Mouse (Mus musculus): ENCODE results near the gene Ppif. TPM values are rescaled to one million over a fixed set of nuclear protein-coding genes. Genes with fewer than 3 reads are reported as not detected.
A peak's percentile ranks its signal among the peaks of the same experiment; 100 is the strongest.

The Ppif gene
- total and polyA plus RNA-seq, 3 experiments, result 244 to 487 (median 288) TPM

- TF ChIP-seq POLR2A (IDR thresholded peaks at IDR 0.05; ENCODE audit: insufficient read depth, low read depth, low read length), result no peak
- no peak for TF ChIP-seq CTCF (IDR thresholded peaks at IDR 0.05)
- TF ChIP-seq EP300 (IDR thresholded peaks at IDR 0.05; ENCODE audit: insufficient read depth, low read depth, low read length), result no peak
- H3K36me3 ChIP-seq (ENCODE audit: control insufficient read depth, insufficient read depth, low read length), result no peaks in the 10 kb centered on the region
- peaks cover 1% of the 10 kb centered on the region; the same call in 1 of the 2 replicates for H3K4me1 ChIP-seq (ENCODE audit: control insufficient read depth, insufficient read depth, low read length)
- peak overlapping the region; percentile 82 for H3K27ac ChIP-seq
- 45% methylated on average over 7 of the region's 7 CpGs for WGBS
- H3K9ac ChIP-seq (ENCODE audit: low read depth, low read length), result no peak overlapping the region
- H3K79me2 ChIP-seq (replicated peaks; ENCODE audit: control insufficient read depth, insufficient read depth, low read length), result no peaks in the 10 kb centered on the region
- DNase-seq, result no peak
- intact Hi-C loops (cut with DNase I), result no loop called here
- no peak overlapping the region for H3K4me3 ChIP-seq
- no peaks in the 10 kb centered on the region for H3K27me3 ChIP-seq (ENCODE audit: control insufficient read depth, insufficient read depth, low read length)
Measured at GRCm38 (mm10) chr14:25686216-25686945, 7.6 kb upstream of the Ppif start.

DNA sequence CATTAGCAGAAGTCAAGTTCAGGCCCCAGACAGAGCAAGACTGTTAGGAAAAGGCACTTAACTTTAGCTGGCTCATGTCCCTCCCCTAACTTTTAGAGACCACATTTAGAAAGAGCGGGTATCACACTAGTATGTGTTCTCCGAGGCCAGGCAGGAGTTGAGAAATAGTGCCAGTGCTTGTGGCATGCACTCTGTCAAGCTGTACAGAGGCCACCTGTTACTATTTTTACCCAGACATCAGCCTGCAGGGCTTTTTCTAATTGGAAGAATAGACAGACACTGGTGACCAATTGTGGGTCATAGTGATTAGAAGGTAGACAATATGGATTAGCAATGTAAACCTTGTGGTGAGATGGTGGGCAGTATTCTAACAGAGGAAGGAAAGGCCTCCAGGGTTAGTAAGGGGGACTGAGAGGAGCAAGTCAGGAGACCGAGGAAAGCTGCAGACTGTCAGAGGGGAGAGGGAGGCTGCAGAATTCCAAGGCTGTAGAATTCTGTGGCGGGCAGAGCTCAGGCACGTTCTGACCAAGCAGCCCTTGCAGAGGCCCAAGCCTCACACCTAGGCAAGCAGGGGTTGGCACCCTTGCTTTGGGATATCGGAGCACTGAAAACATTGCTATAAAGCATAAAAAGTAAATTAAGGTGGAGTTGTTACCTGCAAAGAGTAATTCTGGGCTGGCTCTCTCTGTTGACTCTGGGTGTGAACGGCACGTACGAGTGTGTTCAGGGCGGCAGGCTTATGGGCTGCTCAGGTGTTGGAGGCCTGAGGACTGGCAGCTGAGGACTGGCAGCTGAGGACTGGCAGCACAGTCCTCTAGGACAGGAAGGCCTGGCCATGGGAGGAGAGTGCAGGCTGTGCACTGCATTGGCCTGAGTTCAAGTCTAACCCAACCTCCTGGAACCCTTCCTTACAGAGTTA, 6.7 kb upstream of the Ppif start:
- Histone ChIP-seq H3K9ac (ENCODE audit: low read depth, low read length) (no peak overlapping the region), H3K27me3 (ENCODE audit: control insufficient read depth, insufficient read depth, low read length) (no peaks in the 10 kb centered on the region), H3K79me2 (replicated peaks; ENCODE audit: control insufficient read depth, insufficient read depth, low read length) (no peaks in the 10 kb centered on the region), H3K27ac (peak overlapping the region; percentile 82), H3K4me1 (ENCODE audit: control insufficient read depth, insufficient read depth, low read length) (peaks cover 1% of the 10 kb centered on the region; the same call in 1 of the 2 replicates), H3K4me3 (no peak overlapping the region), H3K36me3 (ENCODE audit: control insufficient read depth, insufficient read depth, low read length) (no peaks in the 10 kb centered on the region)
- WGBS, result 58% methylated on average over 10 of the region's 10 CpGs
- intact Hi-C loops (cut with DNase I), result no loop called here
- DNase-seq, result peak in 1 of 2 experiments; percentile 60
- TF ChIP-seq CTCF (IDR thresholded peaks at IDR 0.05) (no peak), EP300 (IDR thresholded peaks at IDR 0.05; ENCODE audit: insufficient read depth, low read depth, low read length) (0 out of 2 replicates have a peak, but pooled peaks have one; percentile 23)

- 53% methylated on average over 6 of the region's 6 CpGs for WGBS
- Histone ChIP-seq H3K27me3 (ENCODE audit: control insufficient read depth, insufficient read depth, low read length) (no peaks in the 10 kb centered on the region), H3K4me3 (peak overlapping the region; percentile 64), H3K27ac (peak overlapping the region; percentile 80), H3K36me3 (ENCODE audit: control insufficient read depth, insufficient read depth, low read length) (no peaks in the 10 kb centered on the region), H3K79me2 (replicated peaks; ENCODE audit: control insufficient read depth, insufficient read depth, low read length) (no peaks in the 10 kb centered on the region), H3K9ac (ENCODE audit: low read depth, low read length) (peak overlapping the region; percentile 2; the same call in 1 of the 2 replicates), H3K4me1 (ENCODE audit: control insufficient read depth, insufficient read depth, low read length) (peaks cover 11% of the 10 kb centered on the region)
- intact Hi-C loops (cut with DNase I), result loop anchor here (5.0 kb wide), 1 partner anchor 106 kb away; no protein-coding TSS in a partner anchor
- DNase-seq, result no peak
- TF ChIP-seq EP300 (IDR thresholded peaks at IDR 0.05; ENCODE audit: insufficient read depth, low read depth, low read length), result no peak
- no peak for TF ChIP-seq POLR2A (IDR thresholded peaks at IDR 0.05; ENCODE audit: insufficient read depth, low read depth, low read length)
- no peak for TF ChIP-seq CTCF (IDR thresholded peaks at IDR 0.05)
Measured at GRCm38 (mm10) chr14:25693271-25693887, 575 bp upstream of the Ppif start.

- peak overlapping the region; percentile 64 for H3K4me3 ChIP-seq
- H3K27ac ChIP-seq, result peak overlapping the region; percentile 89
- no peaks in the 10 kb centered on the region for H3K27me3 ChIP-seq (ENCODE audit: control insufficient read depth, insufficient read depth, low read length)
- 4% methylated on average over 10 of the region's 10 CpGs for WGBS
- DNase-seq, result no peak
- intact Hi-C loops (cut with DNase I), result loop anchor here (2.0 to 5.0 kb wide), 2 partner anchors 34 to 107 kb away; no protein-coding TSS in a partner anchor
- no peaks in the 10 kb centered on the region for H3K79me2 ChIP-seq (replicated peaks; ENCODE audit: control insufficient read depth, insufficient read depth, low read length)
- no peaks in the 10 kb centered on the region for H3K36me3 ChIP-seq (ENCODE audit: control insufficient read depth, insufficient read depth, low read length)
- TF ChIP-seq EP300 (IDR thresholded peaks at IDR 0.05; ENCODE audit: insufficient read depth, low read depth, low read length) (no peak), POLR2A (IDR thresholded peaks at IDR 0.05; ENCODE audit: insufficient read depth, low read depth, low read length) (no peak), CTCF (IDR thresholded peaks at IDR 0.05) (no peak)
- H3K4me1 ChIP-seq (ENCODE audit: control insufficient read depth, insufficient read depth, low read length), result peaks cover 11% of the 10 kb centered on the region
- peak overlapping the region; percentile 85 for H3K9ac ChIP-seq (ENCODE audit: low read depth, low read length)
Measured at GRCm38 (mm10) chr14:25694569-25694897, 579 bp downstream of the Ppif start.

DNA sequence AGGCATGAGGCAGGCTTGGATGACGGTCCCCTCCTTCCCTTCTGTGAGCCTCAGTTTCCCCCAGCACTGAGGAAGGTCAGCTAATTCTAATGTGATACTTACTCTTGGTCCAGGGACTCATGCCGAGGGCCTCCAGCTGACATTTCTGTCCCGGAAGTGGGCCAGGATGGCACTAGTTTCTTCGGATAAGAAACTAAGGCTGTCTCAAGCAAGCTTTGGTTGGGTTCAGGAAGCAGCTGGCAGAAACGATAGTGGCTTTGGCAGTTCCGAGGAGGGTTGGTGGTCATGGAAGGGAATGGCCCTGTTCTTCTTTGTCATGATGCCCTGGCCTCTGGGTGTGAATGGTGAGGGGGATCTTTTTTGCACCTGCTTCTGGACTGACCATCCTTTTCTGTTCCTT, 1.1 kb downstream of the Ppif start:
- Histone ChIP-seq H3K79me2 (replicated peaks; ENCODE audit: control insufficient read depth, insufficient read depth, low read length) (no peaks in the 10 kb centered on the region), H3K4me3 (peak overlapping the region; percentile 64), H3K9ac (ENCODE audit: low read depth, low read length) (peak overlapping the region; percentile 85), H3K27ac (peak overlapping the region; percentile 89), H3K36me3 (ENCODE audit: control insufficient read depth, insufficient read depth, low read length) (no peaks in the 10 kb centered on the region), H3K4me1 (ENCODE audit: control insufficient read depth, insufficient read depth, low read length) (peaks cover 11% of the 10 kb centered on the region), H3K27me3 (ENCODE audit: control insufficient read depth, insufficient read depth, low read length) (no peaks in the 10 kb centered on the region)
- WGBS, result 22% methylated on average over 6 of the region's 6 CpGs
- no peak for DNase-seq
- TF ChIP-seq CTCF (IDR thresholded peaks at IDR 0.05) (no peak), EP300 (IDR thresholded peaks at IDR 0.05; ENCODE audit: insufficient read depth, low read depth, low read length) (no peak), POLR2A (IDR thresholded peaks at IDR 0.05; ENCODE audit: insufficient read depth, low read depth, low read length) (no peak)
- intact Hi-C loops (cut with DNase I), result loop anchor here (2.0 kb wide), 1 partner anchor 34 kb away; no protein-coding TSS in a partner anchor
